Mouse (Mus musculus) lung, adult 18-20 months (tissue): ENCODE data around the gene Smyd4.
A peak's percentile ranks its signal among the peaks of the same experiment; 100 is the strongest.

Experiments
- DNase-seq, 2 experiments: peaks; one replicate each; pipeline ENCODE4 v3.0.0; 2022; ENCODE audit warnings: mixed read lengths in 2 of 2

Gene Smyd4

GRCm38 (mm10) chr11:75421375-75422012, 73.3 kb downstream of the Smyd4 start:
- DNase-seq, result no peak

DNA sequence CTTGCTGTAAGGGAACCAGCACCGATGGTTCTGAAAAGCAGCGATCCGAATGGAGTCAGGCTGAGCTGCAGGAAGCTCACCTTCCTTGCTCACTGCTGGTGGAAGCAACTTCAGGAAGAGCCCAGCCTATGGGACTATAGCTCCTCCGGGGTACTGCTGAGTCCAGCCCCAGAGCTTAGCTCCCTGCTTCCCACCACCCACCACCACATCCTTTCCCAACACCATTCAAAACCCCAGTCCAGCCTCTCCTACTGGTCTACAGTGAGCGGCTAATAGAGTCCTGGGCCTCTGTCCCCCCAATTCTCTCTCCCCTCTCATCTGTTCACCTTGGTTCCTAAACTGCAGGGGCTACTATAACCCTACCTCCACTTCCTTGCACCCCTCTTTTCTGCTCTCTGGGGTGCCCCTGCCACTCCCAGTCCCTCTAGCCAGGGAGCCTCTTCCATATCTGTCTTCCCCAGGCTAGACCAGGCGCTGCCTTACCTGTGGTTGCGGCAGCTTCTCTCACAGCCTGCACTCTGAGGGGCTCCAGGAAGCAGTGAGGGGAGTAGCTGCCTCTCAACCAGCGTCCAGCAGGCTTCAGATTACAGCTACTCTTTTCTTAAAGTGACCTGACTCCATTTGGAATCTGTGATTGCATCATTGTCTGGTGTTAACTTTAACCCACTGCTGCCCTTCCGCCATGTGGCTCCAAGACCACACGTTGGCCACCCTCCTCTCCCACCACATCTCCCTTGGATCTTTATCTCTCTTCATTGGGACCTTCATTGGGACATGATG, 74.0 kb downstream of the Smyd4 start, which contains the start of gene Serpinf1:
Gene Serpinf1 (minus strand): TSS at position 689 of the 780 bp plus-strand sequence.
- DNase-seq, result no peak

DNA sequence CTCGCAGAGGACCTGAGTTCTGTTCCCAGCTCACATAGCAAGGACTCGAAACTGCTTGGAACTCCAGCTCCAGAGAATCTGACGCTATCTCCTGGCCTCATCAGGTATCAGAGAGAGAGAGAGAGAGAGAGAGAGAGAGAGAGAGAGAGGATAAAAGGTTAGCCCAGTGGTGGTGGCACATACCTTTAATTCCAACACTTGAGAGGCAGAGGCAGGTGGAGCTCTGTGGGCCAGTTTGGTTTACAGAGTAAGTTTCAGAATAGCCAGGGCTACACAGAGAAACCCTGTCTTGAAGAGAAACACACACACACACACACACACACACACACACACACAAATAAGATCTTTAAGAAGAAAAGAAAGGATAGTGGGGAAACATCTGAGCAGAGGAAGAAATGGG, 74.9 kb downstream of the Smyd4 start:
- no peak for DNase-seq

- no peak for DNase-seq
Measured at GRCm38 (mm10) chr11:75424033-75424432, 75.8 kb downstream of the Smyd4 start.

GRCm38 (mm10) chr11:75424459-75424858, 76.2 kb downstream of the Smyd4 start:
- DNase-seq, result no peak

DNA sequence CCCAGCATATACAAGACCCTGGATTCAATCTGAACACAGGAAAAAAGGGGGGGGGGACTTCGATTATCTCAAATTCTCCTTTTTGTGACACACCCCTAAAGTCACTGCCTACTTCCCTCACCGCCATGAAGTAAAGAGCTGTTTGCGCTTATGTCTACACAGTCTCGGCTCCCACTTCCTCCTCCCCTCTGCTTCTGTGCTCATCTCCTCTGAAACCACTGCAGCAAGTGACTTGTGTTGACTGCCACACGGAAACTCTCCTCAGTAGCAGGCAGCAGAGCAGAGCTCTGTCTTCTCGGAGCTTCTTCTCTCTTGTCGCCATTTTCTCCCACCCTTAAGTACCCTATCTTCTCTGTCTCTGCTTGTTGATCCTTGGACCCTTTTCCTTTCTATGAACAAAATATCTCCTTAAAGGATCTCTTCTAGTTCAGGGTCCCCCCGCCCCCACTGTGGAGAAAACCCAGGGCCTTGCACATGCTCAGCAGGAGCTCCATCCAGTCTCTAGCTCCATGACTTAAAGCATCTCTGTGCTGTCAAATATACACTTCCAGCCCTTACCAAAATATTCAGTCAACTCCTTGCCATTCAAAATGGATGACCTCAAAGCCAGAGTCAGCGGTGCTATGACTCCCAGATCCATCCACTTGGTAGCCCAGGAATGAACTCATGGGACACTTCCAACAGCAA, 80.9 kb downstream of the Smyd4 start:
- DNase-seq, result no peak

DNA sequence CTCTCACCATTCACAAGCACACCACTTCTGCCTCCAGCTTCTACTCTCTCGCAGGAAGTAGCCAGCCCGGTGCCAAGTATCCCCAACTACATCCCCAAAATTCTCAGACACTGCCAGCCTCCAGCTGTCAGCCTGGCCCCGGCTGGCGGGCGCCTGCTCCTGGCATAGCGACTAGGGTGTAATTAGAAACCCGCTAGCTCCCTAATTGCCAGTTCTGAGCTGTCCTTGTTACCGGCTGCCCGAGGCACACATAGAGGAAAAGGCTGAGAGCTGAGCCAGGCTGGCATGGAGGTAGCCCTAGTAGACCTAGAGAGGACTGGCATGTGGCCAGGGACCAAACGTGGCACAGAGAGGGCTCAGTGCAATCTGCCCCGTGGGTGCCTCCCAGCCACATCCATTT, 83.1 kb downstream of the Smyd4 start:
- DNase-seq, result no peak

DNA sequence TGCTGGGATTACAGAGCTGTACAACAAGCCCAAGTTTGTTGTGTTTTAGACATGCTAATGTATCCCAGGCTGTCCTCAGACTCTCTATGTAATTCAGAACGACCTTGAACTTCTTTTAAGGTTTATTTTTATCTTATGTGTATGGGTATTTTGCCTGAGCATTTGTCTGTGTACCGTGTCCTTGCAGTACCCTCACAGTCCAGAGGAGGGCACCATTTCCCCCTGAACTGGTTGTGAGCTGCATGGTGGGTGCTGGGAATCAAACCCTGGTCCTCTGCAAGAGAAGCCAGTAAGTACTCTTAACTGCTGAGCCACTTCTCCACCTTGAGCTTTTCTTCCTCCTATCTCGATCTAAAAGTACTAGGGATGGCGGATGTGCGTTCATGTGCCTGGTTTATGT, 85.9 kb downstream of the Smyd4 start:
- DNase-seq, result no peak

DNA sequence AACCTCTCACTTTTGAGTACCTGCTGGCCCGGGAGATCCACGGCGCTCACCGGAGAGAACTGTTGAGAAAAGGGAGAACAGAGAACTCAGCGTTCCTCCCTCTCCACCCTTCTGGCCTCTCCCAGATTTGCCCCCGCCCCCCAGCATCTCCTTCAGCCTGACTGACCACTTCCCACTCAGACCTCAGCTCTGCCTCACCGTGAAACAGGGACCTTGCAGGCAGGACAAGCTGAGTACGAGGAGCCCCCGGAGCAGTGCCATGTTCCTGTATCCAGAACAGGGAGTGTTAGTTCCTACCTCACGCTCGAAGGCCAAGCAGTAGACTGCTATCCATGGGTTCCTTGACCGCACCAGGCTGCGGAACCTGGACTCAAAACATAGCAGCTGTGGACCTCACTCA, 90.0 kb downstream of the Smyd4 start:
- DNase-seq, result peak in 1 of 2 experiments; percentile 32

DNA sequence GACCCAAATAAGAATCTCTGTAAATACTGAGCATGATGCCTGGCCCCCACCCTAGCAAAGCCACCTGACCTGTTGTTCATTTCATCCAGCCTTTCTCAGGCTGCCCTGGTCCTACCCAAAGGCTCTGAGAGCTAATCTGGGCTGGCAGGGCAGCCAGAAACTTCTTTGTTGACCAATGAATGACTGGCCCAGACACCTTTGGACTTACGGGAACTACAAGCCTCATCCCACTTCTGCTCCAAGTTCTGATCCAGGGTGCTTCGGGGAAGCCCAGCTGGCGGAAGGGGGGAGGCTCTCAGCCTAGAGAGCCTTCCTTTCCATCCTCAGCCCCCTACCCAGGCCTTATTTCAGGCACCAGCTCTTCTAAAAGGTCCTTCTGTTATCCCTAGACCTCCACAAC, 90.6 kb downstream of the Smyd4 start:
- DNase-seq, result no peak

- no peak for DNase-seq
Measured at GRCm38 (mm10) chr11:75439363-75439762, 91.1 kb downstream of the Smyd4 start, which contains the start of gene Serpinf2. TSS of gene Serpinf2 (minus strand) at chr11:75439591.

GRCm38 (mm10) chr11:75439951-75440350, 91.7 kb downstream of the Smyd4 start:
- no peak for DNase-seq

DNA sequence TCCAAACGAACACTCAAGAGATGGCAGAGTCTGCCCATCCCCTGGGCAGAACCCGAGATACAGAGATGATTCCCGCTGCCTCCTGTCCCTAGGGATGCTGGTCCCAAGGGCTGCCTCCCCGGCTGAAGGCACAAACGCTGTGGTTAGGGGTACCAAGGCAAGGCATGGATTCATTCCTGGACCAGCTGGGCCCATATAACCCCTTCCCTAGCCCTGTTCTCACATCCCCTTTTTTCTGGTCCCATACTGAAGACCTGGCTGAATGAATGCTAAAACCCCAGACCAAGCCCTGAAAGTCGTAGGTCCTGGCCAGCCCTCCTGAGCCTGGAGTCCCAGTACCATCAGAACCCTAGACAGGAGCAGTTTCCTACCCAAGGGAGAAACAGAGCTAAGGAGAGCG, 92.8 kb downstream of the Smyd4 start:
- DNase-seq, result no peak

GRCm38 (mm10) chr11:75441601-75442000, 93.4 kb downstream of the Smyd4 start:
- DNase-seq, result no peak

GRCm38 (mm10) chr11:75443711-75444110, 95.5 kb downstream of the Smyd4 start:
- no peak for DNase-seq

- no peak for DNase-seq
Measured at GRCm38 (mm10) chr11:75448575-75448974, 100.3 kb downstream of the Smyd4 start.

DNA sequence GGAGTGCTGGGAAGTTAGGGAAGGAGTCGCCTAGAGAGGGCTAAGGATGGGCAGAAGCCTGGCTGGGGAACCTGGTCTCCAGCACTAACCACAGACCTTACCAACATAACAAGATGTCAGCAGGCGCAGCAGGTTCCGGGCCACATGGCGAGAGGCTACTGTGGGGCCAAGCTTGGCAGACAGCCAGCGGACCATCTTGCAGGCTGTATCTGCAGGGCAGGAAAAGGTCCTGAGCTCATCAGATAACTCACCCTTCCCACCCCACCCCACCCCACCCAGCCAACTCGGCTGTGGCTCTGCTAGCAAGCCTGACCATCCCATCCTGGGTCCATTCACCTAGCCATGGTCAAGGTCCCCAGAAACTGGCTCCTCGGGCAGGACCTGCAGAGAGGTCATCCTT, 101.5 kb downstream of the Smyd4 start:
- no peak for DNase-seq

GRCm38 (mm10) chr11:75450304-75450908, 102.2 kb downstream of the Smyd4 start:
- DNase-seq, result peak in 1 of 2 experiments; percentile 45

DNA sequence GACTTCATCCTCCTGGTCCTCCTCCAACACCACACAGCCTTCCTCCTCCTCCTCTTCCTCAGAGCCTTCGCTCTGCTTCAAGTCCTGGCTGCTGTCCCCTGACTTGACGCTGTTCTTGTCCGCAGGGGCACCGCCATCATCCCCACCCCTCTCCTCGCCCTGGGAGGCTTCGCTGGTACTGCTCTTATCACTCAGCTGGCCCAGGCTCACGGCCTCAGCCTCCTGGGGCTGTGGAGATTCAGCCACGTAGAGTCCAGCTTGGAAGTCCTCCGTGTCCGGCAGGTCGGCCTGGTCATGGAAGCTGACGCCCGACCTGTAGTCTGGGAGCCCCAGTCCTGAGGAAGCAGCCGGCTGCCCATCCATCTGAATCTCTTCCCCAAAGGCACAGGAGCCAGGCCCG, 102.7 kb downstream of the Smyd4 start:
- no peak for DNase-seq

DNA sequence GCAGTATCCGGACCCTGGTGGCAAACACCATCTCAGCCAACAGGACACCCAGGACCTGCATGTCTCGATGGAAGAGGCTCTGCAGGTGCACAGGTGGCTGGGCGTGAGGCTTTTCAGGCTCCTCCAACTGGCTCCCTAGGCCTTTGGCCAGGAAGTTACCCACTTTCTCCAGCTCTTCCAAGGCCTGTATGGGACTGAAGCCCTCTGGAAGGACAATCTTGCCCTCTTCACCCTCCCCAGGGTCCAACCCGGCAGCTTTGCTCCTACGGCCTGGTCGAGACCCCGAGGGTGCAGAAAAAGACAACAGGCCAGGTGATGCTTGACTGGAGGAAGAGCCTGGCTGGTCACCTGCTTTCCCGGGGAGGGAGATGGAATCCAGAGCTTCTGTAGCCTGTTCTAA, 103.8 kb downstream of the Smyd4 start:
- DNase-seq, result no peak

DNA sequence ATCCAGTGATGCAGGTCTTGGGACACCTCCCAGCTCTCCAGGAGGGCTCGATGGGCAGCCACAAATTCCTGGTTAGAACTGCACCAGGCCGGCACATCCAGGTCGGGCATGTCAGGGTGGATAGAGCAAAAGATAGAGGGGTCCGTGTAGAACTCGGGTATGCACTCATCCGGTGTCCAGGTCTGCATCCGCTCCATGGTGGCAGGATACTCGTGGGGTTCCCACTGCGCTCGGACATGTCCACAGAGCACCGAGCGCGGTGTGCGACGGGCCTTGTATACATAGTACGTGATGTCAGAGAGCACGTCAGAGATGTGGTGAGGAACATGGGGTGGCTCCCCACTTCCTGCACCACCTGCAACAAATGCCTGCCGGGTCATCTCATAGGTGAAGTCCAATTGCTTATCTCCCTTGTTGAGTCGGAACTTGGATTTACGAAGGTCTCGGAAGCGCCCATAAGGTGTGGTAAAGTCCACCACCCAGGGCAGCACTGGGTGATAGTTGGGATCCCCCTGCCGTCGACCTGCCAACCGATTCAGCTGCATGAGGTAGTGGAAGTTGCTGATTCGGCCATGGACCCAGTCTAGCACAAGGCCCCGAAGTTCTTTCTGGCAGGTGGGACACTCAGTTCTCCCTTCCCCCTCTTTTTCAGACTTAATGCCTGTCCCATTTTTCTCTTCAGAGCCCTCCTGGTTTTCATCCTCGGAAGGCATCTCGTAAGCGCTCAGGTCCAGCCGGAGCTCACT, 104.8 kb downstream of the Smyd4 start:
- DNase-seq, result no peak
